Mouse (Mus musculus) T-helper 17 cell (primary cell): ENCODE measurements around the gene Capn2.

Experiments used
- in situ Hi-C, 2 experiments: fragments of 300-600 bp; cut with MboI, MseI; formaldehyde crosslinking; loops; 1 replicate in 1 of 2; 2 replicates in 1 of 2; pipeline ENCODE4 v1.15.1; 2025; ENCODE audit warnings: high pct_unique_total_duplicates in 2 of 2

Gene Capn2

DNA sequence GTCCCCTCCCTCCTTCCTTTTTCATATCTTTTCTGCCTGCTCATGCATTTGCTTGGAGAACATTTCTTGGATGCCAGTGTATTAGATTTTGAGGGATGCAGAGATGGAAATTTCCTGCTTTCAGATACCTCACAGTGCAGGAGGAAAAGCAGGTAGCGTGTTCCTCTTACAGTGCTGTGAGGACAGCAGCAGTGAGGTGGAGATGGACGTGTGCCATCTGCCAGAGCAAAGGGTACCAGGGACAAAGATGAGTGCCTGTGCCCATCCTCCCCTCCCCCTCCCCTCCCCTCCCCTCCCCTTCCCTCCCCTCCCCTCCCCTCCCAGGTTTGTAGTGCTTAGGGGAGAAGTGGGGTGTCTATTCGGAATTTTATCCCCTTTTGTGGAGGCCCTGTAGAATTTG lies 87.6 kb downstream of the Capn2 start:
- in situ Hi-C loops, result no loop called here

DNA sequence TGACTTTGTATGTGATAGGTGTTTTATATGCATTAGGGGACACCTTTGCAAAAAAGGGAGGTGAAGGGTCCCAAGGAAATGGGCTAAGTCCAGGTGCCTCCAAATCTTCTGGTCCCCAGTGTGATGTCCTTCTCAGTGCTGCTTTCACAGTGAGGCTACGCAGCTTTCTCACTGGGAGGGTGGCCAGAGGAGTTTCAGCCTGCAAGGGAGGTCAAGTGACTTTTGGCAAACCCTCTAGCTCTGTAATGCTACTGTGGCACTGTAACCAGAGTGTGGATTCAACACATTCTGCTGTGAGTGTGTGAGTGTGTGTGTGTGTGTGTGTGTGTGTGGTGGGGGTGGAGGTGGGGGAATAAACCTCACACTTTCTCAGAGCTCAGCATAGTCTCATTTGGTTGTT lies 90.0 kb downstream of the Capn2 start:
- in situ Hi-C loops, result no loop called here

DNA sequence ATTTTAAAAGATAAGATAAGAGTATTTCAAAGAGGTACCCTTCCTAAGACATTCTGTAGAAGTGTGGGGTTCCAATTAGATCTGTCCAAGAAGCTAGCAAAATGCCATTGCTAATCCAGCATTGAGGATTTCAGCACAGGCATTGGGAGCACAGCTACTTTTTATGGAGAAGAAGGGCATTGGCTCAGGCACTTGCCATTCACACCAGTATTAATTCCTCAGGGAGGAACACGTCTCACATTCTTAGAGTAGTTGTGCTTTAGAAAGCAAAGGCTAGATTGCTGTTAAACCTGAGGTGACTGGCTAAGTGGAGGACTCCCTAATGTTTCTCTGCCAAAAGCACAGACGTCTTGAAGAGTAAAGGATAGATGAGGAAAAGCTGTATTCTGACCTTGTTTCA lies 91.0 kb downstream of the Capn2 start:
- in situ Hi-C loops, result no loop called here

DNA sequence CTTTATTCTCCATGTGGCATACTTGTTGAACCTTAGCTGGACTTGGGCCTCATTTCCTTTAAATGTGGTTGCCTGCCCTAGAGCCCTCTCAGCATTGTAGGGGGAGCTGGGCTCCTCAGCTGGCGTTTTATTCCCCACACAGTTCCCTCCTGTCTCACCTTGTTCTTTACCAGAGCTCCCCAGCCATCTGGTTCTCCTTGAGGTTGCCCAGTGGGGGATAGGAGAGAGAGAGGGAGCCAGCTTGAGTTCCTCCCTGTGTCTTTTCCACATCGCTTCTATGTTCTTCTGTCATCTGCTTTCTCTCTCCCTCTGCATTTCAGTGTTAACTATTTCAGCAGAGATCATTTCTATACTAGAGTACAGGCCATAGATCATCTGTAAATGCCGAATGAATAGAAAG lies 92.2 kb downstream of the Capn2 start:
- in situ Hi-C loops, result no loop called here

DNA sequence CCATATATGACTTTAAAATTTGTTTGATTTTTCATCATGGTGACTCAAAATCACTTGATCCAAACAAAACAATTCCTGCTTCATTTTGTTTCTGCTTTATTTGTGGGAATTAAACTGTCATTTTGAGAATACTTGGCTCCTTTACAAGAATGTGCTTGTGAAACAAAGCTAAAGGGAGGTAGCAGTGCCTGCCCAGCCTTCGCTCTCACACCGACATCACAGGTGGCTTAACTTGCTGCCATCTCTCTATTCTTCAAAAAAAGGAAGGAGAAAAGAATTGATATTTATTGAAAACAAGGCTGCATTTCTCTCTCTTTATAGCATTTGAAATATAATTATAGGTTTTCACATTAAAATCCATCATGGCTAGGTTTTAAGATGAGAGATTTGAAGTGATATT lies 93.1 kb downstream of the Capn2 start:
- in situ Hi-C loops, result no loop called here

DNA sequence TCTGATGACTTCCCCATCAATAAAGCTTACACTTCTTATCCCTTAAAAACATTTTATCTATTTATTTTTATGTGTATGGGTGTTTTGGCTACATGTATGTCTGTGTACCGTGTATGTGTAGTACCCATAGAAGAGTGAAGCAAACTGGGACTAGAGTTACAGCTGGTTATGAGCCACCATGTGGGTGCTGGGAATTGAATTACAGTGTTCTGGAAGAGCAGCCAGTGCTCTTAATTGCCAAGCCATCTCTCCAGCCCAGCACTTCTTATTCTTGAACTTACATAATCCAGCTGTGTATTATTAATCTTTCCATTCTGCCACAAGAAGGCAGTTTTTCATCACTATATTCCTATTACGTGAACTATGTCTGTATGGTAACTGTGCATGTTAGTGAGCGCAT lies 97.9 kb downstream of the Capn2 start:
- in situ Hi-C loops, result no loop called here
